Mouse (Mus musculus) adrenal gland, postnatal 36 days (tissue): ENCODE data around the gene Cacng5. TPM values are rescaled to one million over a fixed set of nuclear protein-coding genes. Genes with fewer than 3 reads are reported as not detected.
A peak's percentile ranks its signal among the peaks of the same experiment; 100 is the strongest.

Experiments used
- DNase-seq, 2 experiments: peaks; one replicate each; pipeline ENCODE4 v3.0.0; 2021; ENCODE audit warnings: mixed read lengths in 1 of 2
- long read RNA-seq, 2 experiments: library from polyadenylated mRNA; stranded (forward); transcript quantifications; one replicate each; pipeline ENCODE4 v2.0.0; 2021; ENCODE audit warnings: borderline sequencing depth in 2 of 2
- total RNA-seq, 2 experiments: library from RNA; stranded (reverse); gene quantifications; 2 replicates each; pipeline ENCODE4 v1.2.3; 2021

Gene Cacng5
- total RNA-seq, result under 1 TPM; 0.07 to 0.13 TPM
- long read RNA-seq, experiment 1, result 0 reads
- long read RNA-seq, experiment 2, result 0 reads

DNA sequence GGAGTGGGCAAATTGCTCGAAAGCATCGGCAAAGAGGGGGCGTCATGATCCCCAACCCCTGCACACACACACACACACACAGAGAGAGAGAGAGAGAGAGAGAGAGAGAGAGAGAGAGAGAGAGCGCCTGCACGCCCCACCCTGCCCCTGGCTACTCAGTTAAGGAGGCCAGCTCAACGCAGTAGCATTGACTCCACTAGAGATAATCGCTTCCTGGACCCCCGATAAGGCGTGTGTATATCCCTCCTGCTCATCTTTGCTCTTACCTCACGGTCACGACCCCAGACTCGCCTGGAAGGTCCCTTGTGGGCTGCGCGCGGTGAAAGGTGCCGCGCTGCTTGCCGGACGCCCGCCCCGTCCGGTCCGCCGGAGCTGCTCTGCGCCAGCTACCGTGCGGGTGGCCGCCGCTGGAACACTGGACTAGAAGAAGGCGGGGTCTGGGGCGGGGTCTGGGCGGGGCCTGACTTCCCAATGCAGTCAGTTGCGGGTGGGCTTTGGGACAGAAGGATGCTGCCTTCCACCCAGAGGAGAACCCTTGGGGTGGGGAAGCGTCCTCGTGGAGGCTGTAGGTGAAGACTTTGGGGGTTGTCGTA lies at the start of gene Cacng5:
Gene Cacng5, minus strand, starts transcription at position 422 of the 593 bp plus-strand sequence.
- peak; percentile 17 to 41 for DNase-seq

- DNase-seq, result no peak
These were observed 42.9 kb upstream of the Cacng5 start for GRCm38 (mm10) chr11:107957566-107958350.

DNA sequence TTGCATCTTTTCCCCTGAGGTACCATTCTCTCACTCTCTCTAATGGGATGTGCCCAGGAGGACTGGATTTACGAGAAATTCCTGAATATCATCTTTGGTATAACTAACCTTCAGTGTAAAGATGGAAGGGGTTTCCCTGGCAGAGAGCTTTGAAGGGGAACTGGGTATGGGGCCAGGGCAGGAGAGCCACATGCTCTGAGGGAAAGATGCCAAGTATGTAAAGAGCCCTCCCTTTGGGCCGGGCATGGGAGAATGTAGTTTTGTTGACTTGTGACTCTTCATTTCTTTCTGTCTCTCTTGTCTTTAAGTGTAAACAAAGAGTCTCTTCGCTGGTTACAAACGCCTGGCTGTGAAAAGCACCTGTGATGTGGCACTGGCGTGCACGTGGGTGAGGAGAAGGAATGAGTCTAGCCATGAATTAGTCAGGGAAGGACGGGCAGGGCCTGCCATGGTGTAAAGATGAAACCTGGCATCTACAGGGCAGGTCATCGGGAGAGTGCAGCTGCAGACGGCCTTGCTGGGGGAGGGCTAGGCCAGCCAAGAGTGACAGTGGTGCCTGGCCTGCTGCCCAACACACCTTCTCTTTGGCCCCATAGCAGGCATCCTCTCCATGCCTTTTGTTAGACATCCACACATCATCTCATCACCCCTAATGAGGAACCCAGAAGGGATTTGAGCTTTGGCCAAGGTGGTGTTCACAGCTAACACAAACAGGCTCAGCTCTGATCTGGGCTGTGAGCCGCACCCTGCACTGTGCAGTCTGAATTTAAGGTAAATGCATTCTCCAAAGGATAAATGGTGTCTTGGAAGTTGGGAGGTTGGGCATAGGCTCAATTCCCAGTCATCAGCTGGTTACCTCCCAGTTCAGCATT lies 40.6 kb upstream of the Cacng5 start:
- no peak for DNase-seq

GRCm38 (mm10) chr11:107951431-107951830 lies 36.6 kb upstream of the Cacng5 start:
- no peak for DNase-seq

GRCm38 (mm10) chr11:107950658-107951057 lies 35.8 kb upstream of the Cacng5 start:
- no peak for DNase-seq

DNA sequence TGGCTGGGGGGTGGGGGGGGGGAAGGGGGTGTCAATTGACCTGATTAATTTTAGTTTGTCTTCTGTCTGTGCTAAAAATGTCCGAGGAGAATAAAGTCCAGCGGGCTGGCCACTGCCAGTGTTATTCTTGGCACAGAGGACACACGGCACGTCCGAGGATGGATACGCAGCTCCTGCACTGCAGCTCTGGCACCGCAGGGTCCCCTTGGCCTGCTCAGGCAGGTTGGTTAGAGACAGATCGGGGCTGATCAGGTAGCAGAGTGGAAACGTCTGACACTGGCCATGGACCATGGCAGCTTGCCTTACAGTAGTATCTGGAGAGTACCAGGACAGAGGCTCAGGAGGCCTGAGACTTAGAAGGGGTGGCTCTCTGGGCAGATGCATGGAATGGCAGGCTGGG lies 35.4 kb upstream of the Cacng5 start:
- DNase-seq, result no peak

DNA sequence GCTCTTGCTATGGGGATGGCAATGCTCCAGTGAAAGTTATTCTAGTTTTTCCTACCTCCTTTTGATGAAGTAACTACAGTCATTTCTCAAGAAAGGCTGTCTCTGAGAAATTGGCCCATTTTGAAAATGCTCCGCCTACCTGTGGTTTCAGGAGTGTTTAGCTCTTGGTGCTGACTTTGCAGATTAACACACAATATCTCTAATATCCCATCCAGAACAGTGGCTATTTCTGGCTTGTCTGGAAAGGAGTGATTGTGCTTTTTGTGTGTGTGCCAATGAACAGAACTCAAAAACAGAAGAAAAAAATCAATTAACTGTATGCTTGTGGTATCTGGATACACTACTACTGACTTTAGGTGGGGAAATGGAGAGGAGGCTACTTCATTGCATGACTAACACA lies 33.1 kb upstream of the Cacng5 start:
- DNase-seq, result no peak

DNA sequence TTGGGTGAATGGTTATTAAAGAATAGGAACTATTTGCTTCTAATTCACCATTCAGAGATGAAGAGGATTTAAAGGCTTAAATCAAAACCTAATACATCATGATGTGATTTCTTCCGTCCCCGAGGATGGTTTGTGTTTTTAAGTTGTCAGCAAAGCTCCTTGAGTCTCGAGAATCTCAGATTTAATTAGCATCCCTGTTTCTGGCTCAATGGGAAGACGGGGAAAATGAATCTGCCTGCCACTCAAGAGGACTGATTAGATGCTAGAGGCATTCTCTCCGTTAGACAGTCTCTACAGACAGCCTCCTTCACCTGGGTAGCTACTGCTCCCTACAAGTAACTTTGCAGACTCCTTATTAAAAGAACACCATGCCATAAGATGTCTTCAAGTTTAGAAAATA lies 32.0 kb upstream of the Cacng5 start:
- no peak for DNase-seq

- no peak for DNase-seq
These were observed 22.1 kb upstream of the Cacng5 start for GRCm38 (mm10) chr11:107936929-107937328.

DNA sequence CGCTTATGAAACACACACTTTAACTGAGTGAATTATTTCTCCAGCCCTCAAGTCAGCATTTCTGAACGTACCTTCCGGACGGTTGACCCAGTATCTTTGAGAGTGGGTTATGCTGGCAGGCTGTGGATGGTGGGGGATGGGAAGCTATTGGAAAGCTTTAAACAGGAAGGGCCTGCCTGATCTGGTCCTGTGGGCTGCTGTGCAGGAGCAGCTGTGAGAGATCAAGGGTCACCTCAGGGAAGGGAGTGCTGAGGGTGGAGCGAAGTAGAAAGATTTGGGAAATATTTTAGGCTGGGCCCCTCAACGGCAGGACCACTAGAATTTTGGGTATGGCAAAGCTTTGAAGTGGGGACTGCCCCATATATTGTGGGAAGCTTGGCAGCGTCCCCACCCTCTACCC lies 16.9 kb upstream of the Cacng5 start:
- no peak for DNase-seq

- DNase-seq, result no peak
These were observed 16.4 kb upstream of the Cacng5 start for GRCm38 (mm10) chr11:107931288-107931687.

GRCm38 (mm10) chr11:107929712-107930111 lies 14.9 kb upstream of the Cacng5 start:
- DNase-seq, result no peak

DNA sequence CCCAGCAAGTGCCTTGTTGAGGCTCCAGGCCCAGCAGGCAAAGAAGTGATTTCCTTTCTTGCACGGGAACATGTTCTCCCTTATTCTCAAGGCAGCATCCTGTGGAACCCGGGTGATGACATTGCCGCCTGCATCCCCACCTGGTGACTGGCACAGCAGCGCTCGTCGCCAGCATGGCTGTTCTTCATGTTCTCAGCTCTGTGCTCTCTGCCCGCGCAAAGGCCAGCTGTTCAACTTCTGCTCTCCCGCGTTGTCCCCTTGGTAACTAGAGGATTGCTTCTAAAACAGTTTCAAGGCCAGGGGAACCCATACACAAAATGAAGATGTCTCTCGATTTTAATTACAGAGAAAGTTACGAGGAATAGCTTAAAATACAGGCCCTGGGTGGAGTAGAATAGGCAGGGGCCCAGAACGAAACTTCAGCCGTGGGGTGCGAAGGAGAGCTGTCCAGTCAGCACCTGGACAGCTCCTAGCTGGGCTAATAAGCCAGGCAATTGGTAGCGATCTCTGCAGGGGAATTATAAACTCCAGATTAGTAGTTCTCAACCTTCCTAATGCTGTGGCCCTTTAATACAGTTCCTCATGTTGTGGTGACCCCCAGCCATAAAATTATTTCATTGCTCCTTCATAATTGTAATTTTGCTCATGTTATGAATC lies 5.1 kb upstream of the Cacng5 start:
- peak; percentile 27 to 46 for DNase-seq

- no peak for DNase-seq
These were observed 2.9 kb upstream of the Cacng5 start for GRCm38 (mm10) chr11:107917721-107918235.

GRCm38 (mm10) chr11:107913317-107913716 lies 1.5 kb downstream of the Cacng5 start:
- DNase-seq, result no peak

- DNase-seq, result no peak
These were observed 9.5 kb downstream of the Cacng5 start for GRCm38 (mm10) chr11:107905364-107905763.

DNA sequence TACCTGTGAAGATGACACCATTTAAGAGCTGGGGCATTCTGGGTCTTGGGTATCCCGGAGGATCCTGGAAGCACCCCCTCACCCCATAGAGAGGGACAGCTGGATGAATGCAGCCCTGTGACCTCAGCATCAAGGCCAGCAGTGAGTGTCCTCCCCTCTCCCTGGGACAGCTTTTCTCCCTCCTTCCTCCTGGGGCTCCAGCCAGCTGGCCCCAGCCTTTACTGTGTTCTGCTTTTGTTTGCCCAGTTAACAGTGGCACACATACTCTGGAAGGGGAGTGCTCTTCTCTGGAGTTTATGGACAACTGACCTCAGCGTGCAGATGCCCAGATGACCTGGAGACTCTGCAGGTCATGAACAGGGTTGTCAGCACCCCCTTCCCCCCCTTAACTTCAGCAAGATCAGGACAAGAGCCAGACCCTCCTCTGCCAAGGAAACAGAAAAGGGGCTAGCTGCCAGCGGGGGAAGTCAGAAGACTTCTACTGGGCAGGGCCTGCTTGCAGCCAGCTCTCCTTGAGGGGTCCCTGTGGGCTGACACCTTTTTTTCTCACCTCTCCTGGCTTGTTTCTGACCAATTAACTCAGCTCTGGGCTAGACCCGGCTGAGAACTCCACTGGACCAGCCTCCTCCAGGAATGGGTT lies 10.8 kb downstream of the Cacng5 start:
- peak; percentile 67 for DNase-seq

DNA sequence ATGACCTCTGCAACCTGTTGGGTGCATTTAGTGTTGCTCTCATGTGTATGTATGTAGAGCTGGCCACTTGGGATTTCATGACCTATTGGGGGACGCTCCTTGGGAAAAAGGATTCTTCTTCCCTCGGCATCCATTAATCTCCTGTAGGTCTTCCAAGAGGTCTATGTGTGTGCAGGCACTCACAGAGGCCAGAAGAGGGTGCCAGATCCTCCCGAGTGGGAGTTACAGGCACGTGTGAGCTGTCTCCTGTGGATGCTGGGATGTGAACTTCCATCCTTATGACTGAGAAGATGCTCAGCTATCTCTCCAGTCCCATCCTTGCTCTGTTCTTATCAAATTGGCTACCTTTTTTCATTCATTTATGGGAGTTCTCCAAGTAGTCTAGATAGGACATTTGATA lies 14.4 kb downstream of the Cacng5 start:
- DNase-seq, result no peak

GRCm38 (mm10) chr11:107898698-107899097 lies 16.2 kb downstream of the Cacng5 start:
- DNase-seq, result no peak

GRCm38 (mm10) chr11:107895635-107896034 lies 19.2 kb downstream of the Cacng5 start:
- DNase-seq, result peak; percentile 1 to 16

DNA sequence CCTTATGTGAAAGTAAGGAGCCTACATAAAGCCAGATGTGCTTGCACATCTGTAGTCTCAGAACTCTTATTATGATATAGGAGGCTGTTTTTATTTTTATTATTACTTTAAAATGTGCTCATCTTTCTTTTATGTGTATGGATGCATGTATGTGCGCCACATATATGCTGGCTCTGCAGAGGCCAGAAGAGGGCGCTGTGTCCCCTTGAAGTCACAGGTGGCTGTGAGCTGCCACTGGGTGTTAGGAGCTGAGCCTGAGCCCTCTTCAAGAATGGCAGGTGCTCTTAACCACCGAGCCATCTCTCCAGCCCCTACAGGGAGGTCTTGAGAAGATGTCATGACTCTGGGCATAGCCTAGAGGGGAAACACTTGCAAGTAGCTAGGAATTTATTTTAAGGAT lies 23.5 kb downstream of the Cacng5 start:
- no peak for DNase-seq
